Mouse (Mus musculus) NIH3T3 (cell line): ENCODE results near the gene Plin2.
"Not testable (repeated sequence)": the region's sequence is repeated elsewhere in the genome, so short reads cannot be mapped to it uniquely, and the experiment has no call there.

Experiments
- DNase-seq: peaks from one replicate; pipeline ENCODE4 v3.0.0-alpha.2; 2012; ENCODE audit warnings: low read depth

The Plin2 gene

DNA sequence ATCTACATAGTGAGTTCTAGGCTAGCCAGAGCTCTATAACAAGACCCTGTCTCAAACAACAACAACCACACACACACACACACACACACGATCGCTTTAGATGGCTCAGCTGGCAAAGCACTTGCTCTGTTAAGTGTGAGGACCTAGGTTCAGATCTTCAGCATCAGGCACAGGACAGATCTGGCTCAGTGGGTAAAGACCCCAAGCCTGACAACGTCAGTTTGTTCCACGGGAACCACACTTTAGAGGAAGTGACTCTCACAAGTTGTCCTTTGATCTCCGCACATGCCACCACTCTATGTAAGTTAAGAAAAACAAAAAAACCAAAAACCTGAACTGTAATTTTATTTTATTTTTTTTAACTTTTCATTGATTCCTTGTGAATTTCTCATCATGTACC lies 13.4 kb upstream of the Plin2 start:
- no peak for DNase-seq

DNA sequence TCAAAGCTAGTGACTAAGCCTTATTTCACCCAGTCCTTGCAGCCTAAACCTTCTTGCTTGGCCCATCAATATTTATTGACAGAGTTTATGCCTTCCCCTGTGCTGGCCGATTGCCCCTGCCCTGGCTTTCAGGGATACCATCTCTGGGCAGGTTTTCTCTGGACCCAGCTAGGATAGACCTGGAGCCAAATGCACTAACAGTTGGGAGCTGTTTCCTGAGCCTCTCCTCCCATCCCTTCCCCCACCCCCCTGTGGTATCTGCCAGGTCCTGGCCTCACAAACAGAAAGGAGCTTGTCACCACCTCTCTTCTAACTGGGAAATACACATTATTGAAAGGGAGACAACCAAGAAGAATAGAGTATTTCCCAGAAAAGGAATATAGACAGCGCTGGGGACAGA lies 12.0 kb upstream of the Plin2 start:
- no peak for DNase-seq

DNA sequence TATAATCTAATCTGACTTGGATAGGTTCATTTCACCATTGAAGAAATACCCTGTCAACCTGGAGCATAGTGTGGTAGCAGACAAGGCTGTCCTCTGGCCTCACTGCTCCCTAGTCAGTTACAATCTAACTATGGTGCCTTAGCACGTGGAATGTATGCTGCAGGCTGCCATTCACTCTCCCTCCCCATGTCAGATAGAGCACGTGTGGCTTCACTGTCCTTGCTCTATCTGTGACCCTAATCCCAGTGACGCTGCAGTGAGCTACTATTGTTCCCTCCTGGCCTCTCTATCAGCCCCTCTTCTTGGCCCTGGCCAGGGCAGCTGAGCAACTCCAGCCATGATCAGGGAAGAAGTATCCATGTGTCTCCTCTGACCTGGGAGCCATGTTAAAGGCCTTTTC lies 11.6 kb upstream of the Plin2 start:
- no peak for DNase-seq

DNA sequence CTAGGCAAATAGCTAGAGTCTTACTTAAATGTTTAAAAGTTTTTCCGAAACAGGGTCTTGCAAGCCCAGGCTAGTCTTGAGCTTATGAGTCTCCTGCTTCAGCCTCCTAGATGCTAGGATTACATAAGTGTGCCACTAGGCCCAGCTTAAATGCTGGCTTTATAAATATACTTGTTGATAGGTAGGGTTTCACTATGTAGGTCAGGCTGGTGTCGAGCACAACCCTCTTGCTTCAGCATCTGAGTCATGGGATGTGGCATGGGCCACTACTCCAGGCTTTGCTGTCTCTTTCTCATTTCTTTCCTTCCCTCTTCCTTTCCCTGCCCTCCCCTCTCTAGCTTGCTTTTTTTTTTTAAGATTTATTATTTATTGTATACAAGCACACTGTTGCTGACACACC lies 9.8 kb upstream of the Plin2 start:
- no peak for DNase-seq

DNA sequence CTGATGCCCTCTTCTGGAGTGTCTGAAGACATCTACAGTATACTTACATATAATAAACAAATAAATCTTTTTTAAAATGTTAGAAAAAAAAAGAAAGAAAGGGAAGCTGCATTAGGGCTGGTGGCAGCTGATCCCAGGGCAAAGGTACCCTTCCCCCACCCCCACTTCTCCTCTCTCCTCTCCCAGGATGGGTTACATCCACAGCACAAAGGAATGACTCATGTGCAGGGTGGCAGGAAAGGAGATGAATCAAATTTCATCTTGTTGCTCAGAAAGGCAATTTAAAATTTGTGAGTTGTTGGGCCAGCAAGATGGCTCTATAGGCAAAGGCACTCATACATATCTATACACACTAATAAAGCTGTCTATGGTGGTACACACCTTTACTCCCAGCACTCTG lies 6.9 kb upstream of the Plin2 start:
- DNase-seq, result peak; percentile 65

DNA sequence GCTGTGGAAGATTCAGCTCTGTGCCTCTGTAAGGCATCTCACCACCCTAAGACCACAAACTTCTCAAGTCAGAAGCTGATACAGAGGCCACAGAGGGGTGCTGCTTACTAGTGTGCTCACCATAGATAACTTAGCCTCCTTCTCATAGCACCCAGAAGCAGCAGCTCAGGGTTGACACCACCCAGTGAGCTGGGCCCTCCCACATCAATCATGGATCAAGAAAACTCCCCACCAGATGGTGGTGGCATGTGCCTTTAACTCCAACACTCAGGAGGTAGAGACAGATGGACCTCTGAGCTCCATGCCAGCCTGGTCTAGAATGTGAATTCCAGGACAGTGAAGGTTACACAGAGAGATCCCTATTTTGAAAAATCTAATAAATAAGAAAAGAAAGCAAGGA lies 4.9 kb upstream of the Plin2 start:
- not testable (repeated sequence) for DNase-seq

DNA sequence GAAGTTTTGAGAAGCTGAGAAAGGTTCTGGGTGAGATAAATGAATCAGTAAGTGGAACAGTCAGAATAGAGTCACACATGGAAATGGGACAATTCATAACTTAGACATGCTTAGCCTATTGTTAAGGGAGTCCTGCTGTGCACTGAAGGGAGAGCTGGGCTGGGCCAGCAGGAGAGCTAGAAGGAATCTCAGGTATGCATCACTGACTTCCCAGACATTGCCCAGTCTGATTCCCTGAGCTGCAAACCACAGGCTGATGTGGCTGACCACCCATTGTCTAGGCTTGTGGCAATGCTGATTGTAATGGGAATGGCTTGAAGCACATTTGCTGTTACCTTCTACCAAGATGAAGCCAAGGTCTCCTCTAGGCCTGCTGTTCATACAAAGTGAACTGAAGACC lies 4.3 kb upstream of the Plin2 start:
- not testable (repeated sequence) for DNase-seq

DNA sequence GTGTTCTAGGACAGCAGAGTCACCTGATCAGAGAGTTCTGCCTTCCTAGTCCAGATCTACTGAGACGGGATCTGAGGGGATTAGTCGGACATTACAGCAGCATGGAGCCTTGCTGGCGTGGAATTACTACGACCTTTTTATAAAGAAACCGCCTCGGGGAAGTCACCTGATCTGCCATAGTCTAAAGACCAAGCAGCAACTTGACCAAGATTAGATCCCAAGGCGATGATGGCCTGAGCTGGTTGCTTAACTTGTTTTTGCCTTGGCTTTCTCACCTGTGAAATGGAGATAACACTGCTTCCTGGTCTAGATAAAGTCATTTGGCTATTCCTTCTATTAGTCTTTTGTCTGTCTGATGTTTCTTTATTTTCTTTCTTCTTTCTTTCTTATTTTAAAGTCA lies 2.6 kb upstream of the Plin2 start:
- no peak for DNase-seq

DNA sequence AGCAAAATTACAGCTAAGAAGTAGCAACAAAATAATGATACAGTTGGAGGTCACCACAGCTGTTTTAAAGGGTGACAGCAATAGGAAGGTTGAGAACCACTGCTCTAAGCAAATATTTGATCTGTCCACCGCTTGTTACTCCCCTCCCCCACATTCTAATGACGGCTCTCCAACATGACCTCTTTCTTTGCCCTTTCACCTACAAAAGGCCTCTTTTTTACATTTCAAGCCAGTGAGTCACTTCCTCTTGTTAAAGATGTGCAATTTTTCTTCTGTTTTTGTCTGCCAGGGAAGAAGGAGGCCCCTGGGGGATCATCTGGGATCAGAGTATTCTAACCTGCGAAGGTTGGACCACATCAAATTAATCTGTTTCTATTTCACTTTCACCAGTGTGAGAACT lies 1.9 kb upstream of the Plin2 start:
- DNase-seq, result peak; percentile 50

DNA sequence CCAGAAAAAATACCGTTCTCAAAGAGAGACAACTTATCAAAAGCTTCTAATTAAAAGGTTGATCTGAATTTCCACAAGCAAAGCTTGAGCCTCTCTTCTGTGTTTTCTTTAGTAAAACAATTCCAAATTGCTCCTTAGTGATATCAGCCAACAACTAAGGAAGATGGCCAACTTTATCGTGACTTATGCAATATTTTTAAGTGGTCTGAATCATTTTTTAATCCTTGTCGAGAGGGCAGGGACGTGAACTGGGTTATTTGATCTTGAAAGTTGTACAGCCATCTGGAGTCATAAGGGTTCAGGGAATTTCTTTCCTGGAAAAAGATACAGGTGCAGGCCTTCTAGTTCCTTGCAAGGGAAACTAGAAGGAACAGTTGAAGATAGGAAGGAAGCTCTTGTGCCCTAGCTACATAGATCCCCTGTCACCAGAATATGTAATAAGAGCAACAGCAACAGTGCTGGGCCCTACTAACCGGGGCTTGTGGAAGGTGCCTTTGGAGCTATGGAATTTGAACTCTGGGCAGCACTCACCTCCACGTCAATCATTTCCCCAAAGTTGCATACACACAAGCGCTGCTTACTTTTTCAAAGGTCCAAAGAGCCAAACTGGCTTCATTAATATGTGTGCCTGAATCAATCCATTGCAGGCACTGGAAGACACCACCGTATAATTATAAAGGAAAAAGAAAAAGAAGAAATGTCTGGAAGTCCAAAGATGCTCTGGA lies 884 bp upstream of the Plin2 start:
- peak; percentile 75 for DNase-seq

DNA sequence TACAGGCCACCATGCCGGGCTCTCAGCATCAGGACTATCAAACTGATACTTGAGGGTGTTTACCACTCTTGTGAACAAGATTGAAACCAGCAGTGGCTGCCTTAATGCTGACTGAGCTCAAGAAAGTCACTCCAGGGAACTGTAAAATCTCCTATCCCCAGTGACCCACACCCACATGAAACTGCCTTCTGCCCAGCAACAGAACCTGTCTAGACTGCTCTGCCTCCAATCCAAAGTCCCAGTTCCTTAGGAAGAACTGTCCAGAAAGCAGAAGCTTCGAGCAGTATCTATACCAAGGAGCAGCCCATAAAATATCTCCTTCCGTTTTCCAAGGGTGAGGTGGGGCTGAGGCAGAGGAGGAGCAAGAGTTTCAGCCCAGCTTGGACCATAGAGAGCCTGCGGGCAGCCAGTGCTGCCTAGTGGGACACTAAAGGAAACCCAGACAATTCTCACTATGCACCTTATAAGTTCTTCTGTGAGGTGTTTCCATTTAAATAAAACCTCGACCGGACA lies 563 bp downstream of the Plin2 start:
- peak; percentile 59 for DNase-seq

DNA sequence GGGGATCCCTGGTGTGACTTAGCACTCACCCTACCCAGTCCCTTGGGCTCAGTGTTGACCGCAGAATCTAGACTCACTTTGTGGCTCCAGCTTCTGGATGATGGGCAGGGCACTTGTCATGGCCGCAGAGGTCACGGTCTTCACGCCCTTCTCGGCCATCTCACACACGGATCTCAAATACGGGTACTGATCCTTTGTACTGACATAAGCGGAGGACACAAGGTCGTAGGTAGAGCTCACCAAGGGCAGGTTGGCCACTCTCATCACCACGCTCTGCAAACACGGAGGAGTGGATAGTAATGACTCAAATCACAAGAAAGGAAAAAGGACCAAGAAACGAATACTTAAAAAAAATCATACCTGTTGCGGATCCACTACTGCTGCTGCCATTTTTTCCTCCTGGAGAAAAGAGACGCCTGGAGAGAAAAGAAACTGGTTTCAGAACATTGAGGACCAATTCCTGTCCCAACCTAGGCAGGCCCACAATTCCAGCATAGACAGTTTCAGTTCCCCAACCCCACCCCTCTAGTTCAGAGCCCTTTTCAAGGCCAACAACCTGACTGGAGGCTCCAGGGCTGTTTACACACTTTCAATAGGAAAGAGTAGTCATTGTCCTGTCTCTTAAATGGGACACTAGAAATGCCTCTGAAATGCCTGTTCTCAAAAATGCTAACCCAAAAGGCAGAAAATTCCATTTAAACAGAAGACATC lies 1.4 kb downstream of the Plin2 start:
- no peak for DNase-seq

DNA sequence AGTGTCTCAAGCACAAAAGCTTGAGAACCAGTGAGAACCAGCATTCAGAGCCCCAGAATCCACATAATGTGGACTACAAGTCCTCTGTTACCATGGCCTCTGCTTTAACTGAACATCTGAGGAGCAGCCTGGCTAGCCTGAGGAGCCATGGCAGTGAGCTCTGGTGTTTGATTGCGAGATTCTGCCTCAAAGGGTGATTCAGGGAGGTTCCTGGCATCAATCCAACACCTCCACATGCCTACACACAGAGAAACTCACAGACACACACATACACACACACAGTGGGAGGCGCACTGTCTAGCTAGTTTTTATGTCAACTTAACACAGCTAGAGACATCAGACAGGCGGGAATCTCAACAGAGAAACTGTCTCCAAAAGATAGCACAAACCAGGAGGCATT lies 4.3 kb downstream of the Plin2 start:
- DNase-seq, result peak; percentile 87

DNA sequence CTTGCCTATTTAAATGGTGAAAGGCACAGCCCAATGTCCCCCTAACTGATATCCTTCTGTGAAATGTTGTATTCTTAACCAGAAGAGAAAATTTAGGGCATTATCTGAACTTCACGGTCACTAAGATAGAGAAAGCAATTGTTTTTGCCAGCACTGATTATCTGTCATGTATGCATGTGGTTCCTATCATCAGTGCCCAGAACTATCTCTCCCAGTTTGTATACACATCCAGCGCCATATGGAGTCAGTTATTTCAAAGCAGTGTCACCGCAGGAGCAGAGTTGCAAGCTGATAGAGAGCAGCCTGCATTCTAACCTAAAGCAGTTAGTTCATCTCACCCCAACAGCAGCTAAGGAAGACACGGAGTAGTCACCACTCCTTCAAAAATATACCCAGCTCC lies 5.9 kb downstream of the Plin2 start:
- no peak for DNase-seq

DNA sequence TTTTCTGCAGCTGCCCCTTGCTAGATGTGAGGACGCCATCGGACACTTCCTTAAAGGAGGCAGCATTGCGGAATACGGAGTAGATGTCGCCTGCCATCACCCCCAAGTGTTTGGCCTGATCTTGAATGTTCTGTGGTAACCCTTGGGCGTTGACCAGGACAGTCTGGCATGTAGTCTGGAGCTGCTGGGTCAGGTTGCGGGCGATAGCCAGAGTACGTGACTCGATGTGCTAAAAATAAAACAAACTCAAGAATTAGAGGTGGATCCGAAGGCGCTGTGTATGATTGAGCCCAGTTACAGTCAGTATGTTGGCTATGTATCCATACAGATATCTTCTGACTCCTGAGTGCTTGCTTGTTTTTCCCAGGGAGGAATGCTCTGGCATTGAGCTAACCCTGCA lies 12.7 kb downstream of the Plin2 start:
- peak; percentile 24 for DNase-seq

DNA sequence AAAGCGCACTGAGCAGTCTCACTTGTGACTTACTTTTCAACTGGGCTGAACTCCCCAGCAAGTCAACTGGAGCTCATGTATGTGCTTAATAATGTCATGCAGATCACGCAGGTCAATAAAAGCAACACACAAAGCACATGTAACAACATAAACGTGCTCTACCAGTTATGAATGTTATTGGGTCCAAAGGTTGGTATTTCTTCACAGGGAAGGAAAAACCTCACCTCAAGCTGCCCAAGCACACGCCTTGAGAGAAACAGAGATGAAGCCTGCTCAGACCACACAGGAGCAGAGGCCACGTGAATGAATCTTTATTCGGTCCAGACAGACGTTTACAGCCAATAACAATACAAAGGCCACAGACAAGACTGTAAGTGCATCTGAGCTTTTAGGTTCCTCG lies 13.4 kb downstream of the Plin2 start:
- not testable (repeated sequence) for DNase-seq

DNA sequence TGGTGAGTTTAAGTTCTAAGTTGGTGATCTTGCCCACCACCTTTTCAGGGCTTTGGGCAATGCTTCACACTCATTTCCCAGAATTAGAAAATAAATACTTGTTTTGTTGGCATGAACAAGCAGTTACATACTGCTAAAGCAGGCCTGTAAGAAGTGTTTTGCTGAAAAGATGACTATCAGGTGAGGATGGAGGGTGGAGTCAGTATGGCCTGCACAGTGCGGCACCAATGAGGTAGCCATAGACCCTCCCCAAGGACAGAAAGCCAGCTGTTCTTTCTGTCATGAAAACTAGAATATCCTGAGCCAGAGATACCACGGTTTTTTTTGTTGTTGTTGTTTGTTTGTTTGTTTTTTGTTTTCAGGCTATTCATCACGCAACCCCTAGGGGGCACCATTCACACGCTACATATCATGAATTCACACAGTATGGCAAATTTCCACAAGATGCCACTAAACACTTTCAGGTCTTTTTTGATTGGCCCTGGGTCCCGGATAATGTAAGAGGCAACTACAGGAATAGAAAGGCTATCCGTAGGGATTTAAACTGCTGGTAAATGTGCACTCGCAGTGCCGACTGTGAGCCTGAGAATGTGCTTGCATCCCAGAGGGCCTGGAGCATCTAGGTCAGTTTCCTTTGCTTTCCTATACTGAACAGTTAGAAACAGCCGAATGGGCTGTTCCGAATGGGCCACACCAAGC lies 18.0 kb downstream of the Plin2 start:
- DNase-seq, result peak; percentile 58

DNA sequence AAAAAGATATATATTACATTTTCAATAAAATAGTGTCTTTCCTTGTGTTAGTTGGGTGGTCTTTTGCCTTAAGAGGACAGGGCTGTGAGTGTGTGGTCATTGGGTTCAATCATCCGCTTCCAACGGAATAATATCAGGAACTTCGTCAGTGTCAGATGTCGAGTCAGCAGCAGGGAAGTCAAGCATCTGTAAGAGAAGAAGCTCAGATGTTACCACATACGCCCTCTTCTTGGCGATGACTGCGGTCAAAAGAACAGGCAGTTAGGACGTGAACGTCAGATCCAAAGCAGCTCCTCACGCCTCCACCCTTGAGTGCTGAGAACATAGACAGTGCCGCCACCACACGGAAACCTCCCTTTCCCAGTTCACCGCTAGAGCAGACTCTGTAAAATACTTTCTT lies 21.5 kb downstream of the Plin2 start:
- DNase-seq, result not testable (repeated sequence)

DNA sequence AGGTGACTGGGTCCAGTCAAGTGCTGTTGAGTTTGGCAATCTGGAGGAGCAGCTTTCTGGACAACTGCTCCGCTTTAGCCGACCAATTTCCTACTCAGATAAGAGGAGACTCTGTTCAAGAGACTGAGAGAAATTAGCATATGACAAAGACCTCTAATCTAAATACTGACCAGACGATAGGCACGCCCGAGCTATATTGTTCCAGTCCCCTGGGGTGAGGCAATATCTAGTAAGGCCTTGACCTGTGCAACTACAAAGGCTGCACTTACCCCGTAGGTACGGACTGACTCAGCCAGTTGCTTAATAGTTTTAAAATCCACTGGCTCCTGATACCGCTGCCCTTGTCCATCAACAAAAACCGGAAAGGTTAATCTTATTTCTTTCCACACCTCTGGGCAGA lies 32.3 kb downstream of the Plin2 start:
- DNase-seq, result not testable (repeated sequence)

DNA sequence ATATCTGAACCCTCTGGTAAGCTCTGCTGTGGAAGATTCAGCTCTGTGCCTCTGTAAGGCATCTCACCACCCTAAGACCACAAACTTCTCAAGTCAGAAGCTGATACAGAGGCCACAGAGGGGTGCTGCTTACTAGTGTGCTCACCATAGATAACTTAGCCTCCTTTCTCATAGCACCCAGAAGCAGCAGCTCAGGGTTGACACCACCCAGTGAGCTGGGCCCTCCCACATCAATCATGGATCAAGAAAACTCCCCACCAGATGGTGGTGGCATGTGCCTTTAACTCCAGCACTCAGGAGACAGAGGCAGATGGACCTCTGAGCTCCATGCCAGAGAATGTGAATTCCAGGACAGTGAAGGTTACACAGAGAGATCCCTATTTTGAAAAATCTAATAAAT lies 35.0 kb downstream of the Plin2 start:
- not testable (repeated sequence) for DNase-seq

DNA sequence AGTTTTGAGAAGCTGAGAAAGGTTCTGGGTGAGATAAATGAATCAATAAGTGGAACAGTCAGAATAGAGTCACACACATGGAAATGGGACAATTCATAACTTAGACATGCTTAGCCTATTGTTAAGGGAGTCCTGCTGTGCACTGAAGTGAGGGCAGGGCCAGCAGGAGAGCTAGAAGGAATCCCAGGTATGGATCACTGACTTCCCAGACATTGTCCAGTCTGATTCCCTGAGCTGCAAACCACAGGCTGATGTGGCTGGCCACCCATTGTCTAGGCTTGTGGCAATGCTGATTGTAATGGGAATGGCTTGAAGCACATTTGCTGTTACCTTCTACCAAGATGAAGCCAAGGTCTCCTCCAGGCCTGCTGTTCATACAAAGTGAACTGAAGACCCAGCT lies 35.5 kb downstream of the Plin2 start:
- DNase-seq, result not testable (repeated sequence)

DNA sequence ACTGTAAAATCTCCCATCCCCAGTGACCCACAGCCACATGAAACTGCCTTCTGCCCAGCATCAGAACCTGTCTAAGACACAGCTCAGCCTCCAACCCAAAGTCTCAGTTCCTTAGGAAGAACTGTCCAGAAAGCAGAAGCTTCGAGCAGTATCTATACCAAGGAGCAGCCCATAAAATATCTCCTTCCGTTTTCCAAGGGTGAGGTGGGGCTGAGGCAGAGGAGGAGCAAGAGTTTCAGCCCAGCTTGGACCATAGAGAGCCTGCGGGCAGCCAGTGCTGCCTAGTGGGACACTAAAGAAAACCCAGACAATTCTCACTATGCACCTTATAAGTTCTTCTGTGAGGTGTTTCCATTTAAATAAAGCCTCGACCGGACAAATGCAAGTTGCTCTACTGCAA lies 37.3 kb downstream of the Plin2 start:
- DNase-seq, result not testable (repeated sequence)

DNA sequence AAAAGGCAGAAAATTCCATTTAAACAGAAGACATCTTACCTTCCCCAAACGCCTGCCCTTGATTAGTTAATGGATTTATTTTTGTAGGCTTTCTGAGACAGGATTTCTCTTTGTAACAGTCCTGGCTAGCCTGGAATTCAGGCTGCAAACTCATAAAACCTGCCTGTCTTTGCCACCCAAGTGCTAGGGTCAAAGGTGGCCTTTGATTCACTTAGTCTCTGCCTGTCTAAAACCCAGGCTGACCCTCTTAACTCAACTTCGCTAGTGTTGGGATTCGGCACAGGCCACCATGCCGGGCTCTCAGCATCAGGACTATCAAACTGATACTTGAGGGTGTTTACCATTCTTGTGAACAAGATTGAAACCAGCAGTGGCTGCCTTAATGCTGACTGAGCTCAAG lies 38.0 kb downstream of the Plin2 start:
- DNase-seq, result no peak
